Mouse (Mus musculus): ENCODE data around the gene Foxo6.

Gene Foxo6

DNA sequence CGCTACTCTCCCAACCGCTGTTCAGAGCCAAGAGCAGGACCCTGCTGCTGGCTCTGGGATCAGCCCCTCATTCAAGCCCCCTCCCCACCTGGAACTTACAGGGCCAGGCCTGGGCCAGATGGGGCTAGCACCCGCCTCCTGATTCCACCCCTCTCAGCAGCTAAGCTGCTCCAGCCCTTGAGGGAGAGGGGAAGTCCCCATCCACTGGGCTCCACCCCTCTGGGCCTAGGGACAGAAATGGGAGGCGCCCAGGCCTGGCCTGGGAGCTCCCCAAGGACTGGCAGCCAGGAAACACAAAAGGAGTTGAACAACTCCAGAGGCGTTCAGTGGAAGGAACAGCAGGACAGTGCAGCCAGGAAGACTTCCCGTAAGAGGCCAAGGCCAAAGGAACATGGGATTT is 4.0 kb downstream of the Foxo6 start:
- DNase-seq: peak; percentile 58

DNA sequence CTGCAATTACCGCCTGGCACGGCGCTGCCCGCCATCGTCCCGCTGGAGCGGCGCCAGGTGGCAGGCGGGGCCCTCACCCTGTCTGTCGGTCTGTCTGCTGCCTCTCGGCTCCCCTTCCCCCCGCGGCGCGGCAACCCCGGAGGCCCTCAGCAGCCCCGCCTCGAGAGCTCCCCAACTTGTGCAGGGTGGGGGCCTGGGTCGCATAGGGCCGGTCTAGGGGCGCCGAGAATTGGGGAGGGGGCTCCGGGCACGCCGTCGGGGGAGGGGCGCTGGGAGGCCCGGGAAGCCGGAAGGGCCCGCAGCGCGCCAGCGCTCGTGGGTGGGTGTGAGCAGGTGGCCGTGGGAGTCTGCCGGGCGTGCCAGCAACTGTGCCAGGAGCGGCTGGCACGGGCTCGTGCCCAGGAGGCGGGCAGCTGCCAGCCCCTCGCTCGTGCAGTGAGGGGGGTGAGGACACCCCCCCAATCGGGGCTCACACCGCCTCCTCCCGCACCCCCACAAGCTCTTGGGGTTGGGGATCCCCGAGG is 4.5 kb downstream of the Foxo6 start:
- DNase-seq: peak; percentile 79

GRCm38 (mm10) chr4:120281011-120281410 is 6.1 kb downstream of the Foxo6 start:
- no peak for DNase-seq

- peak; percentile 4 for DNase-seq
Observed at GRCm38 (mm10) chr4:120280432-120280831, 6.7 kb downstream of the Foxo6 start.

- peak; percentile 35 for DNase-seq
Observed at GRCm38 (mm10) chr4:120277255-120277928, 9.8 kb downstream of the Foxo6 start.

GRCm38 (mm10) chr4:120275487-120275886 is 11.7 kb downstream of the Foxo6 start:
- DNase-seq: no peak

DNA sequence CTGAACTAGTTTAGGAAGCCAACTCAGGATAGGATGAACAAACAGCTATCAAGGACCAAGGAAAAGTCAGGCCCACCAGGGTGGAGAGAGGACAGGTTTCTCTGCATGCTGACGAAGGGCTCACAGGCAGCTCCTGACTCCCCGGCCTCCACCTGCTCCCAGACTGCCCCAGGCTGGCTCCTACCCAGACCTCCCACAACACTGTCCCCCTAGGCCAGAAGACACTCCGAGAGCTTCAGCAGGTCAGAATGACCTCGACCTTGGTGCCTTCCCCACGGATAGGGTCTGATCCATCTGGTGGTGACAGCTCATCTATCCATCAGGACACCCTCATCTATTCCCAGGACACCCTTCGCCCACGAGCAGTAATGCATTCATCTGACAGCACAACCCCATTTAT is 13.6 kb downstream of the Foxo6 start:
- no peak for DNase-seq

DNA sequence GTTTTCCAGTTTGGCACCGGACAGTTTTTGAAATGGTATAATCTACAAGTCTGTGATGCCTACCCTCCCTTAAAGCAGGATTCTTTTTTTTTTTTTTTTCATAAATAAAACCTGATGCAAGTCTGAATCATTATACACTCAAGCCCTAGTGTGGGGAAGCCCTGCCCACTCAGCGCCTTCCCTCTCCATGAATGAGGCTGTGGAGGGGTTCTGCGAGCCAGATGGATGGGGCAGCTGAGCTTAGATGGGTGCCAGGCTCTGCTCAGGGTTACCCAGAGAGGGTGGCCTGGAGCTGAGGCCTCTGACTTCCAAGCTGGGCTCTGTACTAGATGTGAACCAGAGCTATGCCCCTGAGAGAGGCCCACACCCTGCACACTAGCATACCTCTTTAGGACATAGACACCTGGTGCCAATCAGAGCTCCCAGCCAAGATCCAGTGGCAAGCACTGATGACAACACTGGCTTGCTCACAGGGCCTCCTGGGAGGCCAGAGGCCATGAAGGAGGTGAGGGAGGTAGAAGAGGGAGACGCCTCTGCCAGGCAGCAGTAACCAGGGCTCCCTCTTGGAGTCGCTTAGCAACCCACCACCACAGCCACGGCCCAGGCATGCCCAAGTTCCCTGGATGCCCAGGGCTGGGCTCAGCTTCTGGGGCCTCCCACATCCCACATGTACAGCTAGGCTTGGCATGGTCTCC is 15.1 kb downstream of the Foxo6 start:
- no peak for DNase-seq

DNA sequence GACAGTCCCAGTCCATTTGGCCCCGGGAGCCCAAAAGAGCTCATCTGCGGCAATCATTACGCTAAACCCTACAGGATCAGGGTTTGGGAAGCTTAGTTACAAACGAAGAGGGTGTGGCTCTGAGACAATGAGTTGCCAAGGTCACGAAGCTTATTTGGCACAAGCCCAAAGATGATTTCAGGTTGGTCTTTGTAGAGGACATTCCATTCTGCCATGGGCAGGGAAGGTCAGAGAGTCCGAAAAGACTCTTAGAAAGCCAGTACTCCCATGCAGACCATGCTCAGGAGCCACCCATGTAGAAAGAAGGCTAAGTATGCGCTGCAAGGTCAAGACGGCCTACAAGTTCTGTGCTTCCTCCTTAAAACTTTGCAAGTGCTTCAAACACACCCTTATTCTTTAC is 15.9 kb downstream of the Foxo6 start:
- no peak for DNase-seq

DNA sequence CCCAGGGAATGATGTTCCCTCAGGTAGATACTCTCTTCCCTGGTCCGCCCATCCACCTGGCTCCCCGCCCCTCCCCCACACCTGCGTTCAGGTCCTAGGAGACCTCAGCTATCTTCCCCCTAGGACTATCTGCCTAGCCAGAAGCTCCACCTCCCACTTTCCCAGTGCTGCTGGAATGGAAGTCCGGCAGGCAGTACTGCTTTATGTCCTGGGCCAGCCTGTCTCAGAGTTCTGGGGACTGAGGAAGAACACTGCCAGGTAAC is 16.3 kb downstream of the Foxo6 start:
- DNase-seq: no peak

GRCm38 (mm10) chr4:120270148-120270936 is 16.8 kb downstream of the Foxo6 start:
- DNase-seq: no peak

GRCm38 (mm10) chr4:120269426-120269825 is 17.7 kb downstream of the Foxo6 start:
- DNase-seq: no peak

- no peak for DNase-seq
Observed at GRCm38 (mm10) chr4:120268214-120269061, 18.7 kb downstream of the Foxo6 start.

DNA sequence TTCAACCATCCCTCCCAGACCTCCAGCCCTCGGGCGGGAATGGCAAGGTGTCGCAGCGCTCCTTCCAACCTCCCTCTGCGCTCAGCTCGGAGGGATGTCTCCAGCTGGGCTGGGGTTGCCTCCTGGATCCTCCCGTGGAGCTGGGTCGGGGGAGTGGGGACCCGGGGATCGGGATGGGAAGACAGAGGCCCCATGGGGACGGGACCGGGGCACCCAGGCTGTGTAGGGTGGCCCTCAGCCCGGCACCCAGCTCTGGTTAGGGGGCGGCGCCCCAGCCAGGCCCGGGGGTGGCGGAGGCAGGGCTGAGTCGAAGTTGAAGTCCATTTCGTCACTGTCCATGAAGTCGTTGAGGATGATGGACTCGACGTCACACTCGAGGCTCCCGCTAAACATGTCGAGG is 19.5 kb downstream of the Foxo6 start:
- no peak for DNase-seq

DNA sequence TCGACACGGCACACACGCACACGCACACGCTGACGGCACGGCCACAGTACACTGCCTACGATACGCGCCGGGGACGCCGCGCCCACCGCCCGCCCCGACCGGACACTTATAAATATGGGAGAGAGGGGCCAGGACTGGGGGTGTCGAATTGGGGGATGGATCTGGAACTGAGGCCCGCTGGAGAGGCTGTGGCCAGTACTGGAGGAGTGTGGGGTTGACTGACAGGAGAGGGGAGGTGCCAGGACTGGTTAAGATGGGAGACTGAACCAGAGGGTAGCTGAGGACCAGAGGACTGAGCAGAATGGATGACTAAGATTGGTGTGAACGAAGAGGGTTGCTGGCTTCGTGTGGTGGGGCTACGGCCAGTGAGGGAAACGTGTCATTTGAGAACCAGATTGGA is 20.0 kb downstream of the Foxo6 start:
- DNase-seq: no peak

DNA sequence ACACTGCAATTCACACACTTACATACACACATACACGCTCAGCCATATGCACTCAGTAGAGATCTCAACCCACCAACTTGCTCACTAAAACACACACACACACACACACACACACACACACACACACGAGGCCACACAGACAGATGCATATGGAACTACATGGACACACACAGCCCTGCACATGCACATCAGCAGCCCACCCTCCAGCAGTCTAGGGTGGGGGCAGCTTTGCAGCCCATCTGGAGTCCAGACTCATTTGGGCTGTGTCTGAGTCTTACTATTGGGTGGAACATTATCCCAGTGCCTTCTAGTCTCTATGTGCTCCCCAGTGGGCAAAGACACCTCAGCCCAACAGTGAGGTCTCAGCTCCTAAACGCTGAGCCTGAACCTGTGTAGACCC is 23.0 kb downstream of the Foxo6 start:
- no peak for DNase-seq

- no peak for DNase-seq
Observed at GRCm38 (mm10) chr4:120262726-120263125, 24.4 kb downstream of the Foxo6 start.

GRCm38 (mm10) chr4:120262206-120262605 is 24.9 kb downstream of the Foxo6 start:
- no peak for DNase-seq

DNA sequence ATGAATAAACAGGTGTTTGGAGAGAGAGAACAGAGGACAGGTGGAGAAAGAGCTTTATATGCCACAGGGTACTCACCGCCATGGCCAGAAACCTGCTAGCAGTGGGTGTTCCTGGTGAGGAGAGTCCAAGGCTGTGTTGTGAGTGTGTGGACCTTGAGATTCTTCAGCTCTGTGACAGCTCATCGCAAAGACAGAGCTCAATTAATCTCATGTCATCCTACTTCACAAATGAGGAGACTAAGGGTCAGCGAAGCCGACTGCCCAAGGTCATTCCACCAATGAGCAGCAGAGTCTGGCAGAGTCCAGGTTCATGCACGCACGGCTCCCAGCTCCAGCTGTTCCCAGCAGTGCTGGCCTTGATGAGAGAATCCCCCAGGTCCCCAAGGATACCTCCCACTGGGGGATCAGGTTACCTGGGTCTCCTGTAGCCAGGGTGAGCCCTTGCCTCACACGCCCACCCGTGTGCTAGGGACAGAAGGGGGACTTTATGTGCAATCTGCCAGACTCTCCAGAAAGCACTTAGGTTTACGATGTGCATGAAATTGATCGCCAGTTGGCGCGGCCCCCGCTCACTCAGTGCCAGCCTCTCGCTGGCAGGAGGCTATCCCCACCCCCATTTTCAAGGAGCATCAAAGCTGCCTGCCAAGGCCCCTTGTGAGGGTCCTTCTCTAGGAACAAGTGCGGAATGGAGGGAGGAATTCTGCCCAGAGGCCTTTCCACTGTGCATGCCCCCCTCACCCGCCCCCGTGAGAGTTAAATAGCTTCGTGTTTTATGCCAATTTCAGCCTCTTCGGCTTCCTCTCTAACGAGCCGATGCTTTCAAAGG is 27.6 kb downstream of the Foxo6 start:
- DNase-seq: peak; percentile 74

DNA sequence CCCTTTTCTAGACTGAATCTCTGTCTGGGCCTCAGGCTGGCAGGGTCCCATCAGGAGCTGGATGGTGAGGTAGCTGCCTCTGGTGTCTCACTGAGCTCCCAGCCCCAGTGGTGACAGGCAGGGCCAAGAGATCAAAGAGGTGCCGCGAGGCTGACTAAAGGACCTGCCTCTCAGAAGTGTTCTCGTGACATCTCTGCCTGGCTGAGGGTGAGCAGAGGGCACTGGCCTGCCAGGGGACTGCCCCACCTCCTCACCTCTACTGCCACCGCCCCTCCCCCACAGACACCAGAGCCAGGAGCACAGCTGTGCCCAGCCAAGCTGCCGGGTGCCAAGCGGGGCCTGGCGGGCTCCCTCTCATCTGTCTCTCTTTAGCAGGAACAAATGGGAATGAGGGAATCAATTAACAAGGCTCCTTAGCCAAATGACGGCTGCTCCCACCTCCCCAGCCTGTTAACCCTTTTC is 38.3 kb downstream of the Foxo6 start:
- DNase-seq: peak; percentile 78

DNA sequence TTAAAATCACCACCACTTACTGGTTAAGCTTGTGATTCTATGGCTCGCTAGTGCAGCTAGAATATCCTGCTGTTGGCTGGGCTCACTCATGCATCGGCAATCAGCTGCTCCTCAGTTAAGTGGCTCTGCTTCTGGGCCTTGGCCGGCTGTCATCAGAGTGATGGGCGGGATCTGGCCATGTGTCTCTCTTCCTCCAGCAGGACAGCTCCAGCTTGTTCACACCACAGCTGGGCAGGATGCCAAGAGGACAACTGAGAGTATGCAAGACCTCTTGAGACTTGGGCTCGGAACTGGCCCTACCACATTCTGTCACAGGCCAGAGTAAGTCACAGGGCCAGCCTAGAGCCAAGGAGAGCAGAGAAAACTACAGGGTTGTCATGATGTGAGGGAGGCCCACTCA is 39.7 kb downstream of the Foxo6 start:
- DNase-seq: peak; percentile 62

DNA sequence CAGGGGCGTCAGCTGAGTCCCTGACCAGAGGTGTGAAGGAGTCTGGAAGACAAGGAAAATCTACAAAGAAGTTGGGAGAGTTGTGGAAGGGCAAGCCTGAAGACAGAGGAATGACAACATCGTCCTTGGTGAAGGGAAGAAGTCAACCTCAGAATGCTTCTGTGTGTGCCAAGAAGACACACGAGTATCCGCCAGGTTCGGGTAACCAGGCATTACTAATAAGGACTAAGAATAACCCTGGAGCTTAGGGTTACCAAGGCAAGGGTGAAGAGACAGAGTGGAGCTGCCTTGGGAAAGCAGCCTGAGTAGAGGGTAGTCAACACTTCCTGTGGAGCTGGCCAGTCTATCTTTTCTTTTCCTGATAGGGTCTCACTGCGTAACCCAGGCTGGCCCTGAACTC is 41.1 kb downstream of the Foxo6 start:
- no peak for DNase-seq
